Mouse (Mus musculus): Measurements from ENCODE around the gene Popdc3.

DNA sequence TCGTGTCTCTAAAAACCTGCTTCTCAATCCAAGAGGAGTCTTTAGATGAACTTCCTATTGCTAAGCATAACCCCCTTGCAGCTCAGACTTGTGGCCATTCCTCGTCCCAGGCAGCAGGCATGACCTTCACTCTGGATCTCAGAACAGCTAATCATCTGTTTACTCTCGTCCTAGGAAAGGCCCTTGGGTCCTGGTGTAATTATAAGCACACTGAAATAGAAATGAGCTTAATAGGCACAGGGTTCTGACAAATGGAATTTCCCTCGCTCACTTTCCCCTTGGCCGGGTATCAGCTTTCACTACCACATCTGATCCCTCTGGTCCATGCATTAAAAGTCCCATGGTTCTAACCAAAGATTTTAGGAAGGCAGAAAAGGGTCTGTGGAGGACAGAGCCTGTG is 185.5 kb downstream of the Popdc3 start:
- TF ChIP-seq POLR2A (IDR thresholded peaks at IDR 0.05; ENCODE audit: control insufficient read depth, extremely low read depth, insufficient read depth, low read length, poor library complexity) (no peak), CTCF (IDR thresholded peaks at IDR 0.05; ENCODE audit: borderline replicate concordance, control insufficient read depth, extremely low read depth, insufficient read depth, low read length, poor library complexity) (no peak)
